Mouse (Mus musculus) c-Kit-positive CD71-negative TER-119-negative erythroid progenitor cells, embryonic 14.5 days (primary cell): ENCODE results near the gene Ngf.

ENCODE experiments used
- DNase-seq: peaks from one replicate; pipeline ENCODE4 v3.0.0-alpha.2; 2013; ENCODE audit warnings: low read depth

The Ngf gene

DNA sequence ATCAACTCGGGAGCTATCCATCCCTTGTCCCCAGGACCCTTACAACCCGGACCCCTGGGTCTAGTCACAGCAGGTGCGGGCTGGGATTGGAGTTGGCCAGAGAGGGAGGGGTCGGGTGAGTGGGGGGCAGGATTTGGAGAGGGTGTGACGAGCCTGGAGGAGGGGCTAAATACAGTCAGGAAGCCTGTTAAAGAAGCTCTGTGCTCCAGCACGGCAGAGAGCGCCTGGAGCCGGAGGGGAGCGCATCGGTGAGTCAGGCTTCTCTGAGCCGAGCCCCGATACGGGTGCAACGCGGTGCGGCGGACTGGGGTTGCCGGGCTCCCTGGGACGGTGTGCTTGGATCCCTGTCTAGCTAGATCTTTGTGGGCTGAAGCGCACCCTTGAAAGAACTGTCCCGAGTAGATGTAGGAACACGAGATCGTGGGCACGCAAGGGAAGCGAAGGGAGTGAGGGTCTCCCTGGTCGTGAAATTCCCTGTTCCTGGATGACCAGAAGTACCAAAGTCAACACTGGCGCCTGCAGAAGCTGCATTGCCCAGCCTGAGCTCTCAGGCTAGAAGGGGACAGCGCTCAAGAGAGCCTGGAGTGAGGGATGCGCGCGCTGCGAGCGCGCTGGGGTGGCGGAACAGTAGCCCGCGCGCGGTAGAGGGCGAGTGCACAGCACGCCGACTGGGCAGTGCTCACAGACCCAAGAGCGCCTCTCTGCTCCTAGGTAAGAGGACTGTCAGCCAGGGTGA is at the start of gene Ngf:
Gene Ngf (plus strand): TSS at position 207 of the 736 bp plus-strand sequence.
- DNase-seq = no peak

DNA sequence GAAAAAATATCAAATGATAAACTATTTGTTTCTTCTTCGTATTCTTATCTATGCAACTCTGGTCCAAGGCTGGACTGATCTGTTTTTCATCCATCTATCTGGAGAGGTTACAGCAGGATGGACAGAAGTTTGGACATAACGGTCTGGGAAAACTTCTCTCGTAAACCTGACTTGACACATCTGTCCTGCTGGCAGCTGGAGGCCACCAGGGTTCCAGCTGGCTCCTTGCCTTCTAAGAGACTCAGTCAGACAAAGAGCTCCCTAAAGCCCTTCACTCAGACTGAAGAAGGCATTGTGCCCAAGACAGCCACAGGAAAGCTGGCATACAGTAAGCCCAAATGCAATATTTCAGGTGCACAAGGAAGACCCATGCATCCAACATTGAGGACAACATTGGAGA is 24.2 kb upstream of the Ngf start:
- DNase-seq = no peak

DNA sequence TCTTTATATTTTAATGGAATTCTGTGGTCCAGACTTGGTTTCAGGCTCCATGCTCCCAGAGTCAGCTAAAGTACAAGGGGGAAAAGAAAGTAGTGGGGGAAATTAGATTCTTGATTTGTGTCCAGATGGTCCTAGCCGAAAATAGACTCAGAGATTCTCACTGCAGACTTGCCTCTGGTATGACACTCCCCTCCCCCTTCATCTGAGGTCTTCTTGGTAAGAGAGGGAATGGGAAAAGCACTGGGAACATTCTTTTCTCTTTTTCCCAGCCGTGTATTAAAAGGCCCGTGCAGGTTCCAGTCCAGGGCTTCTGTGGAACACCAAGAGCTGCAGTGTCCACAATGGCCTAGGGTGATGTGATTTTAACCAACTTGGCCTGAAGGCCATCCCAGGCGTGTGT is 23.0 kb upstream of the Ngf start:
- DNase-seq = no peak

DNA sequence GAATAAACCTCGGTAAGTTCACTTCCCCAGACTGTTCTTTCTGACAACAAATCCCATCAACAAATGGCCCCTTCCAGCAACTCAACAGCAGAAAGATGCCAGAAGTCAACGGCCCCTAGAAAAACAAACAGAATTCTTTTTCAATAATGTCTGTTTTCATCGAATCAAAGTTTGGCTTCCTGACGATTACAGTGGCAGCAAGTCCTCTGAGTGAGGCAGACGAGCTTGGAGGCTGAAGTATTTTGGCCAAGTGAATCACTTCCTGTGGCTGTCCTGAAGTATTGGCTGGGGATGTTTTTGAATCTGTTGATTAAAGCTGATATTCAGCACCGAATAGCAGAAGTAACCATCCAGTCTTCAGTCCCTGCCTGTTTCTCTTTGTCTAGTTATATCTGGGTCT is 15.2 kb upstream of the Ngf start:
- no peak for DNase-seq

DNA sequence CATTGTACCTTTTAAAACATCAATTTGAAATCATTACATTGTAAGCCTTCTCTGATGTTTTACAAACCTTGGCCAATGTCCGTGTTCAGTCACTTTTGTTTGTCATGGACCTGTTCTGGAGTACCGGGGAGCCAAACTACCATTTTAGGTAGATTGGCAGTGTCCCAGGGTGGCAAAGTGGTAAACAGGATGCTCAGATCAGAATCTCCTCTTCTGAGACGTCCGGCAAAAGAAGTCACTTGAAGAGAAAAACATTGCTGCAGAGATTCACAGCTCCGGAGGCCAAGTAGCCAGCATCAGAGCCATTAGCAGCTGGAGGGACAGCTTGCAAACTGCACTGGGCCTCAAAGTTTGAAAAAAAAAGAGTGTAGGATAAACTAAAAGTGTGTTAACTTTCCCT is 9.2 kb upstream of the Ngf start:
- no peak for DNase-seq

DNA sequence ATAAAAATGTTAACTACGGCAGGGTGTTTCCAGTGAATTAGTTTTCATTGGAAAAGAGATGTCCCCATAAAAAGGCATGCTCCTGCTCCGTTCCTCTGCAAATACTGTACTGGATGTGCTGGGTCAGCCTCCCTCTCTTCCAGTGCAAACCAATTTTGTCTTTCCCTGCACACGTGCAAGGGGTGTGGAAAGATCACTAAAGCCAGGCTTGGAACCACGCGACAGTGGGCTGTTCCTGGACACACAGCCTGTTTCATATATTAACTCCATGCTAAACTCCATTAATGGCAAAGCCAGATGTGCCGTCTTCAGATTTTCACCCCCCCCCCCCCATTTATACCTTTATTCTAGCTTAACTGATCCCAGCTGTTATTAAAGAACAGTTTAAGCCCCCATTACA is 8.7 kb upstream of the Ngf start:
- DNase-seq = no peak

DNA sequence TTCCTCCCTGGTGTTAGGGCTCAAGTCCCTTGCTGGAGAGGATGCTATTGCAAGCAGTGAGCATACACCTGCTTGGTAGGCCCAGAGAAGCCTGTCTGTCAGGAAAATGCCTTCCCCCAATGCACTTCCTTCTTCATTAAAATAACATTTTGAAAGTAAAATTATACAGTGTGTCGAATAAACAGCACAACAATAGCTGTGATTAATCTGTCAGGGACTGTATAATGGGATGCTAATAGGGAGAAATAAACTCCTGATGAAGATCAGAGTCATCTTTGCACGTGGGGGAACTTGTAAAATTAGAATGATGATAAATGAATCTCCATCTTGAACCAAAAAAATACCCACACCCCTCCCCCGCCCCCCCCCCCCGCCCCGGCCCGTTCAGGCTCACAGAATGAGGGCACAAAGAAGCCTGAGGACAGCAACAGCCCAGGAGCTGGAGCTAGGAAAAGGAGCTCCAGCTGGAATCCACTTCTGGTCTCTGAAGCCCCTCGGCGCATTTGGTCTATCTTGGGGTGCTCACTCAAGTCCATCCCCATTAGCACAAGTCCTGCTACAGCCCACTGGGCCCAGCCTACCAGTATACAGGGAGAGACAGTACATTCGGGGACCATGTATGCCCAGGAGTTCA is 6.9 kb upstream of the Ngf start:
- DNase-seq = no peak

DNA sequence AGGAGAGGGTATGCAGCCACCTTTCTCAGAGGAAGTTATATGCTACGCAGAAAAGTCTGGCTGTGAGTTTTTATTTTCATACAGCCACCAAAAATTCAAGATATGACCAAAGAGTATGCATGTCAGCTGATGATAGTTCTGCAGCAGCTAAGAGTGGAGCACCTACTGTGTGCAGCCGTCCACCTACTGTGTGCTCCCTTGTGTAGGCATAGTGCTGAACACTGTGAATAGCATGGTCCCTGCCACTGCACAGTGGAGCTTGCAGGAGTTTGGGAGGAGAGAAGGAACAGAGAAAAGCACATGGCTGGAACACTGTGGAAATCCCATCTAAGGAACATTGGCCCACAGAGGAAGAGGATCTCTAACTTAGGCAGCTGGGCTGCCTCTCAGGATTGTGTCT is 6.4 kb upstream of the Ngf start:
- DNase-seq = no peak

DNA sequence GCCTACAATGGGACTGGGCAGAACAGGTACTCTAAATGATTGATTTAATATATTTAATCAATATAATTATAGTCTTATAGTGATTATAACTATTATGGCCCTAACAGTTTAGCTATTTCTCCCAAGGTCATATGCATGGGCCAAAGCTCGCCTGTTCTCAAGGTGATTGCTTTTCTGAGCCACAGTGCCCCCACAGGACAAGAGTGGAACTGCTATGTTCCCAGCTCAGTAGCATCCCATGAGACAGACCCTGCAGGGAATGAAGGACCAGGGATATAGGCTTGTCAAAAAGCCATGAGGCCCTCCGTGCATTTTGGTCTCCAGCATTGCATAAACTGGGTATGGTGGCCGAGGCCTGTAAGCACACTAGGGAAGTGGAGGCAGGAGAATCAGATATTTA is 3.1 kb upstream of the Ngf start:
- peak; percentile 6 for DNase-seq

DNA sequence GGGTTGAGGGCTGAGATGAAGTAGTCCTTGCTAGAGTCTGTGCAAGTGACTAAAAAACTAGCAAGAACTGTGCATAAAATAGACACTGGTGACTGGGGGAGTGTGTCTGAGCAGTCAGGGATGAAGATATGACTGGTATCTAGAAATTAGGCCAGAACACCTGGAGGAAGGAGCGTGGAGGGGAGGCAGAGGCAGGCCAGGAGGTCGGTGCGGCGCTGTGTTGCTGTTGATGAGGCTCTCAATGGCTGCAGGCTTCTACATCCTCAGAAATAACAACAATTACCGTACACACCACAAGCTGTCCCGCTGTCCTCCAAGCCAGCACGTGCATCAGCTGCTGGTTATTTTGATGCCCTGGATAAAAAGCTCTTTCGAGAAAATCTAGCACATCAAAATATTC is 2.6 kb upstream of the Ngf start:
- DNase-seq = no peak

DNA sequence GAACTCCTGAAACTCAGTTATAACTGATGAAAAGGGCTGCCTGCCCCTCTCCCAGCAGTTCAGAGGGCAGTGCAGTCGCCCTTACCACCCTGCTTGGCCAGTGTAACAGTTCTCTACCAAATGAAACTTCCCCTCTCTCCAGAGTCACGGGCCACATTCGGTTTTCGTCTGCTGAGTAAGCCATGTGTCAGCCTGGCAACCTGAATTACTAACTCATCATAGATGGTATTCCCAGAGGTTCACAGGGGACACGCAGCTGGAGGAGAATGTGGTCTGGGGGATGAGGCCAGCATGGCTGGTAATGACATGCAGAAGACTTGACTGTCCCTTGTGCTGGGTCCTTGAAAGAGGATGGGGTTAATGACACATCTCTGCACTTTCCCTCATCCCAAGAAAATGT is 1.5 kb downstream of the Ngf start:
- DNase-seq = no peak

DNA sequence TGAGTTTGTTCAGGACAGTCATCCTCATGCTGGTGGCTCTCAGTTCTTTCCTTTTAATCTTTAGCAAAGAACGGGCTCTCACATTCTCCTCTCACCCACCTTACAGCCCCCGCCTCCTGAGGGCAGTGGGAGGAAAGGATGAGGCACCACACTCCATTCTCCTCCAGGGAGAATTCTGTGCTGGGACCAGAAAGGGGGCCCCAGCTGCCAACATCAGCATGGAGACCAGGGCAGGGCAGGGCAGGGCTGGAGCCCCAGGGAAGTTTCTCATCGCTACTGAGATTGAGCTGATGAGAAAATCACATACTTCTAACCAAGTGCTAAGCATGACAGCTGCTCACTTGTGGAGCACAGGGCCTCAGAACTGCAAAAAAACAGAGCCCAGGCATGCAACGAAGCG is 2.1 kb downstream of the Ngf start:
- DNase-seq = no peak

DNA sequence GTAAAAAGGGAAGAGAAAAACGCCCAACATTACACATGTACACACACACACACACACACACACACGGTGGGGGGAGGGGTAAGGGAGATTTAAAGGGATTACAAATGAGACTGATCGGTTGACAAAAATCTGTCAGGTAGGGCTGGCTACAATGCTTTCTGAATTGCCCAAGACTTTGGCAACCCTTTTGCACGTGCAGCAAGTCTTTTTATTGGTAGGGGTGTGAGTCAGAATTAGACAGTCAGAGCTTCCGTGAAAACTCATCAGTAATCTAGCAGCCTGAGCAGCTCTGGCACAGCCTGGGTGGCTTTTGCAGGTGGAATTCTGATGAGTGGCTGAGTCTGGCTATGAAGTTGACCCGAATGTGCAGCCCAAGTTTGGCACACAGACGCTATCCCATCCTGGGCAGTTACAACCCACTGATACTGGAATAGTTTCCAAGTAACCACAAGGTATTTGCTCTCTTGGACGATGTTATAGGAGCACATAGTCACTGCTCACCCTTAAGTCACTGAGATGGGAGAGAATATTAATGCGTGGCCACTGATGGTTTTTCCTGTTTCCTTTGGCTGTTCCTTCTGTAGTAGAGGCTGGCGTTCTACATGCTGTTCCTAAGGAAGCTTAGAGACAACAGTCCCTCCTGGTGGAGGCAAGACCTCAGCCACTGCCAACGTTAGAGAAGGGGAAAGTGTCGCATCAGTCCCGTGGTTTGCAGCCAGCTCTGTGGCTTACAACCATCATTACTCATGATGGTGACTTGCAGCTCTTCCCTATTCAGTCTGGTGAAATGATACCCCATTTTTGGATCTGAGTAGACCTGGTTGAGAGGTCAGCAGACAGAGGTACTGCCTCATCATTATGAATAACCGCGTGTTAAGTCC is 4.8 kb downstream of the Ngf start:
- DNase-seq = no peak

DNA sequence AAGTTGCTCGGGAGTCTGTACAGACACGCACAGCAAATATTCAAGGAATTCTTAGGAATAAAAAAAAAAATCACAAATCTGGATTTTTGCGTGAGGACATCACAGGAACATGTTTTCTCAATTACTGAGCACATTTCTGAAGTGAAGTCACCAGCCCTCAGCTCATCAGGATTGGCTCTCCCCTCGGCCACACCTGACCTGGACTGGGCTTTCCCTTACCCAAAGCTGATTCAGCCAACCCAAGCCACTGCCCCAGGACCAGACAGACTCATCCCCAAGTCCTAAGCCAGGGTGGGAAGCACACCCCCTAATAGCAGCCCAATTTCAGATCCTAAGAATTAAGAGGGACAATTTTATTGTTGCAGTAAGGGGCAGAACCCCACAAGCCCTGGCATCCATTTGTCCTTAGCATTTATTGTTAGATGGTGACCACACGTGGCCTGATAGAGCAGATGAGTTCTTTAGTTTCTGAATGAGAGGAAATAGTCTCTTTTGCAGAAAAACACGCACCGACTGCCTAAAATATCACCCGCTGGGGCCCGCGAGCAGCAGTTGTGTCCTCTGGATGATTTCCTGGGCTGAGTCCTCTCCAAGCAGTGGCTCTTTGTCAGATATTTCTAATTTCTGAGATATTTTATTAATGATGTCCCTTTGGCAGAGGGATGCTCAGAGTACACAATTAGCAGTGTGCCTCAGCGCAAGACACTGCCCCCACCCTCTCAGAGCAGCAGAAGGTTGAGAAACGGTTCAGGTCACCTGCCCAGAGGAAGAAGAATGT is 8.4 kb downstream of the Ngf start:
- DNase-seq = no peak

DNA sequence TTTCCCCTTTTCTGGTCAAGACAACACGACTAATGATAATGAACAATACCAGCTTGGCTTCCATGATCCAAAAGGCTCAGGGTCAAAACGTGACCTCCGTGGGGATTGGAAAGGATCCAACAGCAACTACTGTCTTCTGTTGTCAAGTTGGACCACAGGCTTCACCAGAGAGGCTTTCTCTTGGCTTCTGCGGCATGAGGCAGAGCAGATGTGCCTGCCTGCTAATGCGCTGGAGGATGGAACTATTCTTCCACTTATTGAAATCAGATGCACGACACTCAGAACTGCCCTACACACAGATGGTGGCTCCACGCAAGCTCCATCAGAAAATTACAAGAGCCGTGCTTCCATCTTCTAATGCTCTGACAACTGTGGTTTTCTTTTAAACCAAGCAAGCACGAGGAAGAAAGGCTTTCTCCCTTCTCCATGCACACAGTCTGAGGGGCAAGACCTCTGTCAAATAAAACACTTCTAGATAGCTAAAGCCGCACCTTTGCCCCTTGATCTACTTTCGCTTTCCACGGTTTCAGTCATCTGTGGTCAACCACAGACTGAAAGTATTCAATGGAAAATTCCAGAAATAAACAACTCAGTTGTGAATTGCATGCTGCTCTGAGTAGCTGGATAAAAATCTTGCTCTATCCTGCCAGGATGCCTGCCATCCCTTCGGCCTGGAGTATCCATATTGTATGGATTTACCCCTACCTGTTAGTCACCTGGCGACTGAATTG is 20.8 kb downstream of the Ngf start:
- DNase-seq = no peak

DNA sequence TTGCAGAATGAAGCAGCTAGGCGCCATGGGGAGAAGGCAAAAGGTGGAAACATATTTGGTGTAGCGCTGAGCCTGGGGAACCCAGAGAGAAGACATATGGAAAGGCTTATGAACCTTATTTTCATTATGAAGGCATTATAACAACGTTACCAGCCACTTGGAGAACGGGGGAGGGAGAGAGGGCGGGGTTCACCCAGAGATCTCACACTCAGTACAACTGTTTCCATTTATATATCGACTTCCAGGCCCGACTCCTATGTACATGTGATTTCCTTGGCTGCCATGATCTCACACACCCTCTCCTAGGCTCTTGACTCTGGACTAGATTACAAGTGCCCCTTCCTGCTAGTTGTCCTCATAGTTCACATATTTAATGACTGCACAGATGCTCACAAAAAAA is 28.4 kb downstream of the Ngf start:
- DNase-seq = no peak

DNA sequence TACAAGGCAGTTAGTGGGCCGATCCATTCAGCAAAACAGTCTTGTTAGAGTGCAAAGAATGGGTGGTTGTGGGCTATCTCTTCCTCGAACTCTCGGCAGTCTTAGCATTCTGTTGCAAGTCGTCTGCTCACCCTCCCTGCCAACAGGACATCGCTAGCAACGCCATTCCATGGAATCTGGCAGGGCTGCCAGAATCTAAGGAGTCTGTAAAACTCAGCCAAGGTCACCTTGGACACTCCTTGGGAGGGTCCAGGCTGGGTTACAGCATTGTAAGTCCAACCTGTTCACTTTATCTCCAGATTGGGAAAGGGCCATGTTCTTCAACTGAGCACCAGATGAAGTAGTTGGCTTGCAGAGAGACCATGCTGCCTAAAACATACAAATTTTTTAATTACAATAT is 29.2 kb downstream of the Ngf start:
- DNase-seq = no peak

DNA sequence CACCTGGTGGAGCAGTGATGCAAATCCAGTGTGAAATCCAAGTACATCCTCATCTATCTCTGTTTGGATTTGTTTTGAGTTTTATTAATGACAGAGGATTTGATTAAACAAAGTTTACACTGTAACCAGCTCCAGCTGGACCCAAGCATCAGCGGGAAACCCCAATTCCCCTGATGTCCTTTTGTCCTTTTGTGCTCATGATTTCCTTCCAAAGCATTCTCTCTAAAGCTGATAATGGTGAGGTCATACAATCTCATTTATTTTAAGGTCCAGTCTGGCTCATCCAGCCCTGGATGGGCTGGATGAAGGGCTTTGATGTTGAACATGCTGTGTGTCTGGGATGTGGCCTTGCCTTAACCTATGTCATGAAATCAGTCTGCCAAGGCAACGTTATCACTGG is 30.3 kb downstream of the Ngf start:
- DNase-seq = no peak

DNA sequence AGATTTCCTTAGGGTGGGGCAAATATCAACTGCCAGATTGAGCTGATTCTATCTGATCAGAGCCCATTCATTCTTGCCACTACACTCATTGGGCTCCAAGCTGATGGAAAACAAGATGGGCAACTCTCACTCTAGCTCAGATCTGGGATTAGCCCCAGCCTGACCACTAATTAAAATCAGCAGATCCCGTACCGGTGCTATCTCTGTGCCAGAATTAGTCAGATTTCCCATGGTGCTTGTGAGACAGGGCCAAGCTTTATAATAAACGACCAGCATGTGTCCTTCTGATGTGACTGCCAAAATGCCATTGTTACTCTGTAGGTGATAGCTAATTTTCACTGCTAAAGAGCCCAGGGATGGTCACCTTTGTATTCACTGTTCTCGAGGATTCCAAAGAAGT is 31.5 kb downstream of the Ngf start:
- DNase-seq = no peak

DNA sequence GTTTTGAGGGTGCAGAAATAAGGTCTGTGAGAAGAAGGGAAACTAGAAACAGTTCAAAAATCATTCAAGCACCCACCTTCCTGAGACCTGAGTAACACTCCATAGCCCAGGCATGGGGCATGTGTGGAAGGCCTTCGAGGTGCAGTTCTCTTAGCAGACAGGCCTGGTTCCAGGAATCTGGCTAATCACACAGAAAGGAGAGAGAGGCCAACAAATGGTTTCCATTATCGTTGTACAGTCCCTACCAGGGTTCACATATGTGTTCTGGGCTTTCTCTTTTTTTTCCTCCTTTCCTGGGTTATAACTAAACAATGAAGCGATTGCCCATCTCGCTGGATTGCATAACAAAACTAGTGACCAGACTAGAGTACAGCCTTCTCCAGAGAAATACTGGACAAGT is 35.4 kb downstream of the Ngf start:
- no peak for DNase-seq

DNA sequence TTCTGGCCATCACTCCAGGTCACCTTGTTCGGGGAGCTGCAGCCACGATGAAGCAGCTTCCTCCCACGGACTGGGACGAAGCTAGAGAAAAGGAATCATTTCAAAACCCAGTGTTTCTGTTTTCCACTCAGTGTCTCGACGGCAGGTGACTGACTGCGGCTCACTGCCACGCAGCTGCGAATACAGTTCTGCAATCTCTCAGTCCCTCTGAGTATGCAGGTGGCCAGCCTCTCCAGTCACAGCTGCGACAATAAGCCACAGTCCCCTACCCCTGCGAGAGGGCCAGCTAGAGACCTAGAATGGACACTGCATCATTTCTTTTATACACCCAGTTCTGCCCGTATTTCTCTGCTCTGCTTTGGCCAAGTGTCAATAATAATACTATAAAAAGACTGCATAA is 36.3 kb downstream of the Ngf start:
- DNase-seq = no peak
